Mouse (Mus musculus) C2C12 (cell line): ENCODE data around the gene Traf3ip1. TPM values are rescaled to one million over a fixed set of nuclear protein-coding genes. Genes with fewer than 3 reads are reported as not detected.
A peak's percentile ranks its signal among the peaks of the same experiment; 100 is the strongest.

ENCODE experiments used
- H3K27me3 ChIP-seq: one replicate; pipeline ENCODE4 v1.6.1; 2011; ENCODE audit not compliant: control insufficient read depth, insufficient read depth, insufficient read length
- H3K36me3 ChIP-seq: one replicate; pipeline ENCODE4 v1.6.1; 2011; ENCODE audit not compliant: control insufficient read depth, insufficient read depth
- H3K4me3 ChIP-seq: one replicate; pipeline ENCODE4 v1.5.1; 2011; ENCODE audit warnings: mild to moderate bottlenecking, control low read depth; ENCODE audit not compliant: poor library complexity, insufficient read depth, severe bottlenecking
- H3K79me2 ChIP-seq: one replicate; pipeline ENCODE4 v1.6.1; 2011; ENCODE audit not compliant: control insufficient read depth, insufficient read depth
- H3K79me3 ChIP-seq: one replicate; pipeline ENCODE4 v1.6.1; 2011; ENCODE audit warnings: low read depth, control low read depth
- H3ac ChIP-seq: one replicate; pipeline ENCODE3; 2011; ENCODE audit warnings: low read depth; ENCODE audit not compliant: control insufficient read depth, insufficient read length
- CEBPB ChIP-seq: IDR thresholded peaks from one replicate; pipeline ENCODE4 v1.6.1; 2011; ENCODE audit warnings: low read depth, mild to moderate bottlenecking, control low read depth, moderate library complexity
- CTCF ChIP-seq: IDR thresholded peaks from one replicate; pipeline ENCODE4 v1.5.1; 2011; ENCODE audit not compliant: control insufficient read depth, insufficient read depth, insufficient read length
- FOSL1 ChIP-seq: IDR thresholded peaks from one replicate; pipeline ENCODE4 v1.8.0; 2011; ENCODE audit warnings: mild to moderate bottlenecking, low read length; ENCODE audit not compliant: poor library complexity, insufficient read depth, severe bottlenecking
- MAX ChIP-seq: IDR thresholded peaks from one replicate; pipeline ENCODE4 v1.6.1; 2011; ENCODE audit warnings: mild to moderate bottlenecking, control low read depth
- MYOD1 ChIP-seq: IDR thresholded peaks from one replicate; pipeline ENCODE4 v1.6.1; 2011; ENCODE audit warnings: low read depth; ENCODE audit not compliant: control insufficient read depth, insufficient read length
- MYOG ChIP-seq: IDR thresholded peaks from one replicate; pipeline ENCODE4 v1.6.1; 2011; ENCODE audit not compliant: control insufficient read depth, insufficient read length; ENCODE audit errors: extremely low read depth
- USF1 ChIP-seq: IDR thresholded peaks from one replicate; pipeline ENCODE4 v1.6.1; 2011; ENCODE audit warnings: low read depth, mild to moderate bottlenecking, control low read depth, moderate library complexity
- polyA plus RNA-seq: library from polyadenylated mRNA; unstranded; fragments of >200 nt; fragmentation: generic; extraction: Trizol; gene quantifications from one replicate; pipeline ENCODE4 v1.2.1, GENCODE M21; 2012; ENCODE audit warnings: missing spikeins

Traf3ip1 gene
- polyA plus RNA-seq, 1 experiment = 6.0 TPM

DNA sequence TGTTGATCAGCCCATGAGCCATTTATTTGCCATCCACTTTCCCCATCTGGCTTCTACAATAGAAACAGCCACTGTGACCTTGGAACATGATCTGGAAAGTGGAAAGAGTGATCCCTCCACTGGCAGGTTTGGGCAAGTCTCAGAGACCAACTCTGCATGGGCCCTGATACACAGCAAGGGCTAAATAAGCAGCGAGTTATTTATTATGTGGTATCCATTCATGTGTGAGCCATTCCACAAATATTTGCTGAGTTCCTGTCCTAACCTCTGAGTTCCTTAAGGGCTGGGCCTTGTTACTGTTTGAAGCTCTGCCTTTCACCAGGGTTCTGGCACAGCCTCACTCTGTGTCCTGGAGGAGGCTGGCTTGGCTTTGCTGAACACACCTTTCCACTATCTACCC is 4.1 kb upstream of the Traf3ip1 start:
- H3K27me3 ChIP-seq = no peaks in the 10 kb centered on the region
- peaks cover 5% of the 10 kb centered on the region for H3K79me3 ChIP-seq
- H3K4me3 ChIP-seq = no peak overlapping the region
- TF ChIP-seq MYOG (no peak), MYOD1 (peak; percentile 6), MAX (peak; percentile 36), FOSL1 (peak; percentile 39)
- peaks cover 8% of the 10 kb centered on the region for H3K79me2 ChIP-seq
- no peaks in the 10 kb centered on the region for H3K36me3 ChIP-seq
- no peak overlapping the region for H3ac ChIP-seq

DNA sequence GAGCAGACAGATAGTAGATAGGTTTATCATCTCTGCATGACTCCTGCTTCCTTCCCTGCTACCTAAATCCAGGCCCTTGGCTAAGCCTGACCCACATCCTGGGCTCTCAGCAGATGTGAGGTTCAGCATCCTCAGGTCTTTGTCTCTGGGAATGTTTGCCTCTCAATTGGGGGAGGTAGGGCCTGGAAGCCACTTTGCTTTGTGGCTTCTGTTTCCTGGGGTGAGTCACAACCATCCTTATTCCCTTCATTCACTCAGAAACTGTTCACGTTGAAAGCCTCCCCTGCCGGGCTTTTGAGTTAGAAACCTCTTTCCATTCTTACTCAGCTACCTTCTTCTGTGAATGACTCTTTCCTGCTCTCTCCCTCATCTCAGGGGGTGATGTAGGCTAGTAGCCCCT is 1.7 kb upstream of the Traf3ip1 start:
- no peak overlapping the region for H3K4me3 ChIP-seq
- peaks cover 32% of the 10 kb centered on the region for H3K79me2 ChIP-seq
- no peak for TF ChIP-seq CTCF
- TF ChIP-seq MYOD1 = no peak
- peak; percentile 24 for TF ChIP-seq FOSL1
- TF ChIP-seq MYOG = no peak
- H3ac ChIP-seq = no peak overlapping the region
- H3K36me3 ChIP-seq = no peaks in the 10 kb centered on the region
- peaks cover 20% of the 10 kb centered on the region for H3K79me3 ChIP-seq
- no peaks in the 10 kb centered on the region for H3K27me3 ChIP-seq

DNA sequence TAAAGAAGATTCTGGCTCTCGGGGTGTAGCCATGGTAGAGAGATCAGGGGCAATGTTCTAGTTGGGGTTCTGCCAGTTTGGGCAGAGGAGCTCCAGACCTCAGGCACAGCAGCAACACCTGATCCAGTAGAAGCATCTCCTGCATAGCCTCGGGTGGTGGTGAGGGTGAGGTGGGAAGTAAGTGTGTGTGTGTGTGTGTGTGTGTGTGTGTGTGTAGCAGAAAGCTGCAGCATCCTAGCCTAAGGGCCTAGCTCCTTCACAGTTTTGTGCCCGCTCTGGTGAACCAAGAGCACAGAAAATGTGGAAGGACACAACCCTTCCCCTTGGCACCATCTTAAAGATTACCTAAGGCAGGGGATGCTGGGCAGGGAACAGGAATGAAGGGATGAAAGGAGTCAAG is 509 bp upstream of the Traf3ip1 start:
- H3K27me3 ChIP-seq = no peaks in the 10 kb centered on the region
- no peaks in the 10 kb centered on the region for H3K36me3 ChIP-seq
- TF ChIP-seq MAX = no peak
- no peak for TF ChIP-seq MYOG
- no peak for TF ChIP-seq CEBPB
- H3K79me2 ChIP-seq = peaks cover 43% of the 10 kb centered on the region
- no peak overlapping the region for H3K4me3 ChIP-seq
- H3ac ChIP-seq = no peak overlapping the region
- peaks cover 20% of the 10 kb centered on the region for H3K79me3 ChIP-seq

DNA sequence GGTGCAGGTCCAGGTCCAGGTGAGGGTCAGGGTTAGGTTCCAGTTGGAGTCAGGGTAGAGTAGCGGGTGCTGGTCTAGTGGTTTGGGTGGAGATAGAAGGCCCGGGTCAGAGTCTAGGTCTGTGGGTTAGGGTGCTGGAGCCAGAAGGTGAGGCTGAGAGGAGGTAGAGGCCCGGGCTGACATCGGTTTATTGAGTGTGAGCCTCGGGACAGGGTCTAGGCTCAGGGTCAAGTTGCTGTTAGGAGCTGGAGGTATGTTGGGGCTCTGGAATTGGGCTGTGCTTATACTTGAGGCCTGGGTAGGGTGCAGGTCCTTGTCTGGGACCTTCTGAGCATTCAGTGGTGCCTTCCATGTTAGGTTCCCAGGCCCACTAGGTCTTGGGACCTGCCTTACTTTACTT is 874 bp downstream of the Traf3ip1 start:
- Histone ChIP-seq H3K36me3 (no peaks in the 10 kb centered on the region), H3K4me3 (peak overlapping the region; percentile 89), H3K79me2 (peaks cover 43% of the 10 kb centered on the region), H3K27me3 (no peaks in the 10 kb centered on the region), H3K79me3 (peaks cover 20% of the 10 kb centered on the region), H3ac (peak overlapping the region; percentile 70)
- TF ChIP-seq USF1 = no peak
- no peak for TF ChIP-seq CEBPB
- TF ChIP-seq CTCF = no peak
- TF ChIP-seq FOSL1 = no peak
- no peak for TF ChIP-seq MAX

DNA sequence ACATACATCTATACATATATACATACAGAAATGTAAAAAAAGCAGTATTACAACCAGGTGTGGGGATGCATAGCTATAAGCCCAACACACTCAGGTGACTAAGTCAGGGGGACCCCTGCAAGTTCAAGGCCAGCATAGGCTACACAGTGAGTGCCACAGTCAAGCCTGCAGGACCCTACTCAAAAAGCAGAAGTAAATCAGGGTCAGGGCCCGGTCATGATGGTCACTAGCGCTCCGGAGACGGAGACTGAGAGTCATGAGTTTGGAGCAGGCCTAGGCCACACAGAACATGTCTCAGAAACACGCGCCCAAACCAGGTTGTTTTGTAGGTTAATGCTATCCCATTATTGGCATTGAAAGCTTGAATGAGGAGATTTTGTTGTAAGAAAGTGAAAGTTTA is 4.1 kb downstream of the Traf3ip1 start:
- Histone ChIP-seq H3K36me3 (peaks cover 11% of the 10 kb centered on the region), H3K79me2 (peaks cover 43% of the 10 kb centered on the region), H3K4me3 (no peak overlapping the region), H3K27me3 (no peaks in the 10 kb centered on the region), H3K79me3 (peaks cover 20% of the 10 kb centered on the region), H3ac (no peak overlapping the region)
- TF ChIP-seq MYOD1 = no peak

DNA sequence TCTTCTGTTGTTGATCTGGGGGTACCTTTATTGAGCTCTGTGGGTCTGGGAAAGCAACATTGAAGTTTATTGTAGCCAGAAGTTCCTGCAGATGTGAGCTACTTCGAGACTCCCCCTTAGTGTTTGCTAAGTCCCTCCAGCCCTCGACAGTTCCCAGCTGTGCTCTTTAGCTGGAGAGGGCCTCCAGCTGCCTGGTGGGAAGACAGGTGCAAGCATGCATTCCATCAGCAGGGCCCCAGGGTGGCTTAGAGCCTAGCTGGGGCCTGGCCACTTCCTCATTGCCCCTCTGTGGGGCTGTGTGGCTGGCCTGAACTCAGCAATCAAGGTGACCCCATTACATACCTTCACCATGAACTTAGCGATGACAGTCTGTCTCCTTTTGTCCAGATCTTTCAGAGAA is 10.2 kb downstream of the Traf3ip1 start:
- TF ChIP-seq MAX = no peak
- no peak for TF ChIP-seq USF1
- no peak for TF ChIP-seq FOSL1
- no peak for TF ChIP-seq MYOD1
- TF ChIP-seq CEBPB = no peak
- no peak for TF ChIP-seq MYOG
- TF ChIP-seq CTCF = no peak
- H3K79me3 ChIP-seq = no peaks in the 10 kb centered on the region
- no peaks in the 10 kb centered on the region for H3K79me2 ChIP-seq
- no peaks in the 10 kb centered on the region for H3K27me3 ChIP-seq
- no peak overlapping the region for H3K4me3 ChIP-seq
- H3K36me3 ChIP-seq = peaks cover 27% of the 10 kb centered on the region
- H3ac ChIP-seq = no peak overlapping the region

DNA sequence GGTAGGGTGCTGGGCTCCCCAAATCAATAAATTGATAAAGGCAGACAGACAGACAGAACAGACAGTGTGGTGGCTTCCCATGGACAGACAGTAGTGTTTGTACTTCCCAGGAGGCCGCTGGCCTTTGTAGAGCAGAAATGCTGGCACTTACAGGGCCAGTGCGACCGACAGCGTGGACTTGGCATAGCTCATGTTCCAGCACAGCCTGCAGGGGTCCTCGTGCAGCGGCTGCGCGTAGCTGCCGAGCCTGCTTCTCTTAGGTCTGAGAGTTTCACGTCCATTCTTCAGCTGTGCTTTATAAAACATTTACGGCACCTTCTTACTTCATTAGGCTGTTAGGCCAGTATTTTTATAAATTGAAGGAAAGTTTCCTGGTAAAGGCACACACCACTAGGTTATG is 20.5 kb downstream of the Traf3ip1 start:
- Histone ChIP-seq H3ac (no peak overlapping the region), H3K36me3 (peaks cover 18% of the 10 kb centered on the region)

More for the DNA sequence above, 20.5 kb downstream of the Traf3ip1 start:
- no peak for TF ChIP-seq CEBPB
- no peak for TF ChIP-seq MYOG
- no peak for TF ChIP-seq MAX
- no peak for TF ChIP-seq CTCF
- Histone ChIP-seq H3K27me3 (no peaks in the 10 kb centered on the region), H3K79me2 (no peaks in the 10 kb centered on the region), H3K79me3 (no peaks in the 10 kb centered on the region), H3K4me3 (no peak overlapping the region)
